Mouse (Mus musculus) CH12.LX (cell line): ENCODE data around the gene A930004D18Rik. TPM values are rescaled to one million over a fixed set of nuclear protein-coding genes. Genes with fewer than 3 reads are reported as not detected.

ENCODE experiments used
- DNase-seq: peaks from one replicate; pipeline ENCODE4 v3.0.0-alpha.2; 2013; ENCODE audit errors: extremely low read depth
- H3K27ac ChIP-seq: 2 replicates; pipeline ENCODE4 v1.5.1; 2012; ENCODE audit warnings: low read depth, mild to moderate bottlenecking, control low read depth, moderate library complexity; ENCODE audit not compliant: insufficient read depth
- H3K27me3 ChIP-seq: replicated peaks from 2 replicates; pipeline ENCODE3; 2012; ENCODE audit warnings: inconsistent platforms
- H3K36me3 ChIP-seq, 2 experiments: replicated peaks in 1 of 2; 2 replicates each; pipeline versions ENCODE3 to v1.6.1; 2012; ENCODE audit warnings: inconsistent platforms in 1 of 2, low read length in 1 of 2, mild to moderate bottlenecking in 1 of 2, mixed read lengths in 1 of 2, moderate library complexity in 1 of 2; ENCODE audit not compliant: control insufficient read depth in 1 of 2, insufficient read depth in 1 of 2
- H3K4me1 ChIP-seq, 2 experiments: 2 replicates each; pipeline ENCODE4 v1.6.1; 2012; ENCODE audit warnings: inconsistent platforms in 1 of 2, moderate library complexity in 1 of 2; ENCODE audit not compliant: insufficient read depth in 2 of 2, control insufficient read depth in 1 of 2
- H3K4me2 ChIP-seq: 2 replicates; pipeline ENCODE4 v1.6.1; 2012; ENCODE audit warnings: low read depth, mild to moderate bottlenecking, control low read depth; ENCODE audit not compliant: poor library complexity, insufficient read depth, severe bottlenecking
- H3K4me3 ChIP-seq, 3 experiments: fragments of 150-350 bp in 1 of 3; sonication (generic) in 1 of 3; replicated peaks in 1 of 3; 2 replicates each; pipeline versions ENCODE3 to v1.5.1; 2011 to 2012; ENCODE audit warnings: low read depth in 2 of 3, low read length in 2 of 3, mild to moderate bottlenecking in 2 of 3, moderate library complexity in 2 of 3, control low read depth in 1 of 3, improper control_type of control experiment in 1 of 3, inconsistent platforms in 1 of 3, mixed read lengths in 1 of 3; ENCODE audit not compliant: poor library complexity in 1 of 3
- H3K79me2 ChIP-seq: replicated peaks from 2 replicates; pipeline ENCODE4 v1.6.1; 2012; ENCODE audit warnings: mild to moderate bottlenecking, moderate library complexity; ENCODE audit not compliant: control insufficient read depth, poor library complexity, insufficient read depth, severe bottlenecking; ENCODE audit errors: extremely low read depth
- H3K9ac ChIP-seq: 2 replicates; pipeline ENCODE4 v1.6.1; 2012; ENCODE audit warnings: low read depth, mild to moderate bottlenecking, control low read depth, moderate library complexity; ENCODE audit not compliant: insufficient read depth
- H3K9me3 ChIP-seq: replicated peaks from 2 replicates; pipeline ENCODE3; 2012; ENCODE audit warnings: low read length, inconsistent platforms, mixed read lengths
- CHD2 ChIP-seq: IDR thresholded peaks from 2 replicates; pipeline ENCODE4 v1.6.1; 2011; ENCODE audit warnings: low read length, improper control_type of control experiment
- EP300 ChIP-seq: IDR thresholded peaks from 2 replicates; pipeline ENCODE4 v1.6.1; 2011; ENCODE audit warnings: low read length, improper control_type of control experiment
- HCFC1 ChIP-seq: IDR thresholded peaks from 2 replicates; pipeline ENCODE4 v1.6.1; 2012; ENCODE audit warnings: low read depth, mild to moderate bottlenecking, inconsistent platforms, low read length, improper control_type of control experiment
- KAT2A ChIP-seq: IDR thresholded peaks from 2 replicates; pipeline ENCODE4 v1.6.1; 2012; ENCODE audit warnings: low read length, improper control_type of control experiment, inconsistent platforms; ENCODE audit not compliant: insufficient replicate concordance
- MXI1 ChIP-seq: IDR thresholded peaks from 2 replicates; pipeline ENCODE4 v1.6.1; 2011; ENCODE audit warnings: mild to moderate bottlenecking, low read depth, low read length, improper control_type of control experiment
- NRF1 ChIP-seq: IDR thresholded peaks from 2 replicates; pipeline ENCODE4 v1.6.1; 2014; ENCODE audit warnings: low read depth, mild to moderate bottlenecking, inconsistent platforms, low read length, improper control_type of control experiment, moderate library complexity
- PAX5 ChIP-seq: IDR thresholded peaks from 2 replicates; pipeline ENCODE4 v1.6.1; 2012; ENCODE audit warnings: low read length, inconsistent platforms, mixed read lengths
- POLR2AphosphoS2 ChIP-seq: IDR thresholded peaks from 2 replicates; pipeline ENCODE4 v1.6.1; 2011; ENCODE audit warnings: low read depth, low read length, improper control_type of control experiment
- RAD21 ChIP-seq: IDR thresholded peaks from 2 replicates; pipeline ENCODE4 v1.6.1; 2011; ENCODE audit warnings: low read depth, mild to moderate bottlenecking, low read length, improper control_type of control experiment, moderate library complexity
- SMC3 ChIP-seq: IDR thresholded peaks from 2 replicates; pipeline ENCODE4 v1.6.1; 2011; ENCODE audit warnings: low read depth, low read length, improper control_type of control experiment
- TCF12 ChIP-seq: IDR thresholded peaks from 2 replicates; pipeline ENCODE4 v1.6.1; 2014; ENCODE audit warnings: low read depth, mild to moderate bottlenecking, inconsistent platforms, low read length, improper control_type of control experiment
- UBTF ChIP-seq: IDR thresholded peaks from 2 replicates; pipeline ENCODE4 v1.6.1; 2012; ENCODE audit warnings: low read depth, mild to moderate bottlenecking, inconsistent platforms, low read length, improper control_type of control experiment, moderate library complexity
- USF1 ChIP-seq: IDR thresholded peaks from 2 replicates; pipeline ENCODE4 v1.6.1; 2014; ENCODE audit warnings: low read depth, mild to moderate bottlenecking, inconsistent platforms, low read length, improper control_type of control experiment
- USF2 ChIP-seq: conservative IDR thresholded peaks from 2 replicates; pipeline ENCODE4 v1.6.1; 2011; ENCODE audit warnings: low read depth, low read length, improper control_type of control experiment
- ZKSCAN1 ChIP-seq: IDR thresholded peaks from 2 replicates; pipeline ENCODE4 v1.6.1; 2012; ENCODE audit warnings: low read depth, inconsistent platforms, low read length, improper control_type of control experiment, borderline replicate concordance
- ZNF384 ChIP-seq: IDR thresholded peaks from 2 replicates; pipeline ENCODE4 v1.6.1; 2012; ENCODE audit warnings: low read depth, low read length, improper control_type of control experiment, inconsistent platforms
- dilution Hi-C: fragments of 300-500 bp; cut with MboI; formaldehyde crosslinking; loops from 2 replicates; pipeline ENCODE4 v1.14.3; 2020; ENCODE audit warnings: low sequenced_read_pairs; ENCODE audit not compliant: extremely low pct_unique_long_range_greater_than_20kb, extremely low pct_ligation_motif_present
- in situ Hi-C: fragments of 300-500 bp; cut with MboI; formaldehyde crosslinking; loops from 3 replicates; pipeline ENCODE4 v1.14.3; 2019; ENCODE audit warnings: low sequenced_read_pairs, low pct_ligation_motif_present, low pct_unique_long_range_greater_than_20kb, mixed read lengths
- polyA plus RNA-seq: library from polyadenylated mRNA; unstranded; fragments of >175 nt; gene quantifications from 2 replicates; pipeline ENCODE4 v1.2.1, GENCODE M21; 2012; ENCODE audit warnings: low read depth; ENCODE audit not compliant: insufficient read length
- total RNA-seq, 2 experiments: library from RNA; depleted of rRNA; stranded (reverse); fragments of 300-350 nt in 1 of 2; fragments of >200 nt in 1 of 2; gene quantifications; 2 replicates each; pipeline ENCODE4 v1.2.3; 2012 to 2014

The A930004D18Rik gene
- total and polyA plus RNA-seq, 3 experiments, result 0.15 to 1.7 (median 0.72) TPM

GRCm38 (mm10) chr2:18045143-18045780, 7.7 kb upstream of the A930004D18Rik start:
- no peak for TF ChIP-seq ZKSCAN1
- no peak for TF ChIP-seq RAD21
- TF ChIP-seq UBTF, result no peak
- no peak for TF ChIP-seq MXI1
- TF ChIP-seq ZNF384, result peak; percentile 94
- no peak for TF ChIP-seq SMC3
- TF ChIP-seq TCF12, result no peak
- TF ChIP-seq CHD2, result 0 out of 2 replicates have a peak, but pooled peaks have one; percentile 20
- no peak for TF ChIP-seq KAT2A
- TF ChIP-seq USF2, result no peak
- no peak for TF ChIP-seq HCFC1
- TF ChIP-seq EP300, result no peak
- TF ChIP-seq PAX5, result no peak
- TF ChIP-seq NRF1, result no peak
- no peak for TF ChIP-seq POLR2AphosphoS2
- no peak for TF ChIP-seq USF1
- H3K79me2 ChIP-seq, result peaks cover 2% of the 10 kb centered on the region; the same call in 1 of the 2 replicates
- peak overlapping the region; percentile 75 for H3K4me2 ChIP-seq
- H3K4me1 ChIP-seq, result peaks cover 2 to 36% of the 10 kb centered on the region in 2 experiments; a peak in 3 of 4 replicates
- no peak overlapping the region for H3K4me3 ChIP-seq
- no peaks in the 10 kb centered on the region for H3K36me3 ChIP-seq
- no peaks in the 10 kb centered on the region for H3K9me3 ChIP-seq
- H3K27me3 ChIP-seq, result peaks cover 19% of the 10 kb centered on the region
- dilution Hi-C loops (no loop called here), in situ Hi-C loops (loop anchor here (25.0 kb wide), 2 partner anchors 317 to 642 kb away; partner anchors contain the start of genes Bmi1 and Spag6)
- DNase-seq, result no peak
- no peak overlapping the region for H3K27ac ChIP-seq
- H3K9ac ChIP-seq, result 0 out of 2 replicates have a peak overlapping the region, but pooled peaks have one; percentile 6

- Histone ChIP-seq H3K27me3 (peaks cover 20% of the 10 kb centered on the region), H3K4me3 (no peak overlapping the region), H3K79me2 (peaks cover 2% of the 10 kb centered on the region; the same call in 1 of the 2 replicates), H3K36me3 (no peaks in the 10 kb centered on the region), H3K4me2 (no peak overlapping the region), H3K9me3 (no peaks in the 10 kb centered on the region), H3K4me1 (peaks cover 2 to 16% of the 10 kb centered on the region in 2 experiments; a peak in 3 of 4 replicates), H3K27ac (no peak overlapping the region), H3K9ac (no peak overlapping the region)
- DNase-seq, result no peak
- in situ Hi-C loops, result loop anchor here (25.0 kb wide), 2 partner anchors 321 to 646 kb away; partner anchors contain the start of genes Bmi1 and Spag6
- no peak for TF ChIP-seq SMC3
- dilution Hi-C loops, result no loop called here
These were observed 3.8 kb upstream of the A930004D18Rik start for GRCm38 (mm10) chr2:18041199-18041885.
